Mouse (Mus musculus) bone marrow, adult 2 months (tissue): ENCODE data around the gene Arhgef10l. TPM values are rescaled to one million over a fixed set of nuclear protein-coding genes. Genes with fewer than 3 reads are reported as not detected.

ENCODE experiments used
- H3K27ac ChIP-seq: fragments of 200-500 bp; 2 replicates; pipeline ENCODE4 v1.5.1; 2012; ENCODE audit warnings: low read depth, mild to moderate bottlenecking, control low read depth, inconsistent platforms, low read length; ENCODE audit not compliant: control insufficient read depth, poor library complexity, insufficient read depth
- H3K4me1 ChIP-seq: fragments of 200-500 bp; 2 replicates; pipeline ENCODE4 v1.6.1; 2011; ENCODE audit warnings: low read length; ENCODE audit not compliant: control insufficient read depth, insufficient read depth
- H3K4me3 ChIP-seq: fragments of 200-500 bp; replicated peaks from 2 replicates; pipeline ENCODE3; 2011; ENCODE audit warnings: mild to moderate bottlenecking, low read depth, low read length, control low read depth; ENCODE audit not compliant: control insufficient read depth
- CTCF ChIP-seq: fragments of 200-500 bp; IDR thresholded peaks from 2 replicates; pipeline ENCODE4 v1.5.1; 2011; ENCODE audit warnings: low read length, control low read depth; ENCODE audit not compliant: control insufficient read depth, insufficient read depth
- POLR2A ChIP-seq: fragments of 200-500 bp; IDR thresholded peaks from 2 replicates; pipeline ENCODE4 v1.6.1; 2011; ENCODE audit warnings: low read depth, mild to moderate bottlenecking, control low read depth, low read length, borderline replicate concordance; ENCODE audit not compliant: control insufficient read depth
- WGBS: fragments of 180-500 bp; shearing (Covaris S2); methylation state at CpG from one replicate; pipeline ENCODE4 v1.1.7; 2018; 5-methylcytosine and 5-hydroxymethylcytosine counted together
- polyA plus RNA-seq: library from polyadenylated mRNA; stranded (reverse); fragments of >200 nt; gene quantifications from 2 replicates; pipeline ENCODE4 v1.2.4, GENCODE M21; 2011; ENCODE audit warnings: low replicate concordance; ENCODE audit not compliant: missing spikeins, insufficient read depth, insufficient read length

The Arhgef10l gene
- polyA plus RNA-seq, 1 experiment, result 11.0 TPM

DNA sequence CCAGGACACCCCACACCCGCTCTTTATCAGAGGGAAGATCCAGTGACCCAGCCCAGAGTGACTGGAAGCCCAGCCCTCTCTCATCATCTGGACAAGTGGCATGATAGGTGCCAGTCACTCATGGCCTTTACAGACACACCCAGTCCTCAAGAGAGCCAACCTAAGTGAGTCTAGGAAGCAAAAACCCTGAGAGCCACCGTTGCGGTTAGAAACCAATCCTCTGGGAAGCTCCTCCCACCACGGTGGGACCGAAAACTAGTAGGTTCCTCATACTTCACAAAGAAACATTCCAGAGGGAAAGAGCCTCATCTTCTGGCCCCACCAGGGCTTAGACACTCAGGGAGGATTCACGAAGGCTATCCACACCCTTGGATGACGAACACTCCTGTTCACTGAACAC is 50.0 kb downstream of the Arhgef10l start:
- H3K4me3 ChIP-seq, result no peak overlapping the region
- no peak overlapping the region for H3K27ac ChIP-seq
- no peaks in the 10 kb centered on the region; the same call in 1 of the 2 replicates for H3K4me1 ChIP-seq
- whole genome bisulfite sequencing, result 45% methylated on average over 7 of the region's 7 CpGs
- no peak for TF ChIP-seq CTCF
- TF ChIP-seq POLR2A, result no peak

- no peak overlapping the region for H3K4me3 ChIP-seq
- WGBS, result 87% methylated on average over 5 of the region's 5 CpGs
- TF ChIP-seq CTCF (no peak), POLR2A (no peak)
These were observed 51.3 kb downstream of the Arhgef10l start for GRCm38 (mm10) chr4:140614553-140614952.

DNA sequence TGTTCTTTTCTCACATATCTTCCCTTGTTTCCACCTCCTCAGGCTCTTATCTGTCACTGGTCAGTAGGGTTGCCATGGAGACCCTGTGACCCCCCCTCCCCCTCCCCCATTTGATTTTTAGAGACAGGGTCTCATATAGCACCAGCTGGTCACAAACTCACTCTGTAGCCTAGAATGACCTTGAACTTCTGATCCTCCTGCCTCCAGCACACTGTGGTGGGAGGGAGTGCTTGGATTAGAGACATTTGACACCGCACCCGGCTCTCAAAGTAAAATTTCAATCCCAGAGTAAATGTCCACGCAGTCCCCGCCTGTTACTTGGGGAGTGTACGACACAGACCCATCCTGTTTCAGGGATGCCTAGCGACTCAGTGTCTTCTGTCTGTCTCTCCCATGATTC is 51.7 kb downstream of the Arhgef10l start:
- TF ChIP-seq CTCF, result no peak
- no peak for TF ChIP-seq POLR2A
- Histone ChIP-seq H3K4me1 (no peaks in the 10 kb centered on the region; the same call in 1 of the 2 replicates), H3K27ac (no peak overlapping the region), H3K4me3 (no peak overlapping the region)
- 92% methylated on average over 6 of the region's 6 CpGs for WGBS

More at GRCm38 (mm10) chr4:140614553-140614952, 51.3 kb downstream of the Arhgef10l start:
- no peak overlapping the region for H3K27ac ChIP-seq
- H3K4me1 ChIP-seq, result no peaks in the 10 kb centered on the region; the same call in 1 of the 2 replicates

DNA sequence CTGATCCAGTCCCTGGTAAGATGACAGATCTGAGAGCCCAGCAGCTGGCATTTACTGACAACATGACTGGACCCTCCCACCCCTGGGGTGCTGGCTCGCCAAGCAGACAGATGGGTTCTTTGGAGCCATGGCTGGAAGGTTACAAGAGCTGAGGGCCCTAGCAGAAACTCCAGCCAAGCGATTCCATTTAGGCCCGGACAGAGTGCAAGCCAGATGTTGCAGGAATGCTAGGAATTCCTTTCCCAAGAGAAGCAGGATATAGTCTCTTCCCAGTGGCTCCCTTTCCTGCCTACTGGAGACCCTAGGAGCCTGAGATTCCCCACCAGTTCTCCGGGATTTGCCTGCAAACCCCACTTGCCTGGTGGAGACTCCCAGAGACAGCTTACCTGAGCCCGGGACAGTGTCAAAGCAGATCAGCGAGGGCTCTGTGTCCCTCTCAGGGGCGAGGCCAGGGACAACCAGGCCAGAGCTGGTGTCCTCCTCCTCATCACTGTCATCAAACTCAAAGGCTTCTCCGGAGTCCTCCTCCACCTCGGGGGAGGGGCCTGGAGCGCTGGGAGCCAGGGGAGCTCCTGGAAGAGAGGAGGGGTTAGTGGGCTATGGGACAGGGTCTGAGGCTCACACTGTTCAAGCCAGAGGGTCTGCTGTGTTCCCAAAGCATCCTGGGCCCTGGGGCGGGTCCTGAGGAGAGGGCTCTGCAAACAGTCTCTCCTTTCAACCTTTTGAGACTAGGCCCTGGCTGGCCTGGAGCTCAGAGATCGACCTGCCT is 54.8 kb downstream of the Arhgef10l start:
- no peak overlapping the region for H3K27ac ChIP-seq
- WGBS, result 74% methylated on average over 12 of the region's 12 CpGs
- TF ChIP-seq POLR2A, result no peak
- TF ChIP-seq CTCF, result no peak
- no peak overlapping the region for H3K4me3 ChIP-seq
- no peaks in the 10 kb centered on the region for H3K4me1 ChIP-seq

DNA sequence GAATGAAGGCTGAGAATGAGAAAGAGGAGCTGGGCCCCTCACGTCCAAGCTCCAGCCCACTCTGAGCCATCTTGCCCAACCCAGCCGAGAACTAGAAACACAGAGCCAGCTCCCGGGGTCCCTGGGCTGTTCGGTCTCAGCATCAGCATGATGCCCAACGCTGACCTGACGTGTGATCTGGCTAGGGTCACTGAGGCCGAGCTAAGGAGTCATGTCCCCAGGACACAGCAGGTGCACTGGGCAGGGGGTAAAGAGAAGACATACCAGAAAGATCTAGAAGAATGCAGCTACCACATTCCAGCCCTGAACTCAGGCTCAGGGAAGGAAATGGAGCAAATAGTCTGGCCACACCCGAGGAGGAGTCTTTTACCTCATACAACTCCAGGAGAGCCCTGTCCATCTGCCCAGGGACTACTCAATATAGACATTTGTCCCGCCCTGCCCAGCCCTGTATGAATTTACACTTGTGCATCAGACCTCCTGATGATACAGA is 57.5 kb downstream of the Arhgef10l start:
- no peak overlapping the region for H3K4me3 ChIP-seq
- no peaks in the 10 kb centered on the region for H3K4me1 ChIP-seq
- WGBS, result 81% methylated on average over 9 of the region's 9 CpGs
- H3K27ac ChIP-seq, result no peak overlapping the region
- TF ChIP-seq POLR2A, result no peak
- TF ChIP-seq CTCF, result no peak

GRCm38 (mm10) chr4:140606779-140607178 is 59.0 kb downstream of the Arhgef10l start:
- WGBS, result 74% methylated on average over 7 of the region's 7 CpGs
- no peak overlapping the region for H3K4me3 ChIP-seq
- H3K27ac ChIP-seq, result no peak overlapping the region
- H3K4me1 ChIP-seq, result no peaks in the 10 kb centered on the region
- TF ChIP-seq POLR2A, result no peak
- no peak for TF ChIP-seq CTCF

DNA sequence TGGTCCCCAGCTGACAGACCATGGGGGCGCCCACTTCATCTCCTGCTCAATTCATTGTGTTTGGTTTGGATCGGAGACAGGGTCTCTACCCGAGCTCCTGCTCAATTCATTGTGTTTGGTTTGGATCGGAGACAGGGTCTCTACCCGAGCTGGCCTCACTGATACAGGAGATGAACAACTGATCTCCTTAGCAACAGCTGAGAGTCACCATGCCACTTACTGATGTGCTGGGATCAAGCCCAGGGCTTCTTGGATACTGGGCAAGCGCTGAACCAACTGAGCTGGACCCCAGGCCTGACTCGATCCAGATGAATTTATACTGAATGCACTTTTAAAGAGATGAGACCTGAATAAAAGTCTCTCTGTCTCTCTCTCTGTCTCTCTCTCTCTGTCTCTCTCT is 59.6 kb downstream of the Arhgef10l start:
- Histone ChIP-seq H3K4me1 (no peaks in the 10 kb centered on the region), H3K27ac (no peak overlapping the region), H3K4me3 (no peak overlapping the region)
- TF ChIP-seq POLR2A (no peak), CTCF (no peak)
- 88% methylated on average over 7 of the region's 7 CpGs for WGBS

- Histone ChIP-seq H3K4me3 (no peak overlapping the region), H3K27ac (no peak overlapping the region), H3K4me1 (no peaks in the 10 kb centered on the region)
- TF ChIP-seq CTCF (no peak), POLR2A (no peak)
- 80% methylated on average over 7 of the region's 7 CpGs for WGBS
These were observed 60.0 kb downstream of the Arhgef10l start for GRCm38 (mm10) chr4:140605790-140606189.

- Histone ChIP-seq H3K27ac (no peak overlapping the region), H3K4me3 (no peak overlapping the region), H3K4me1 (no peaks in the 10 kb centered on the region)
- TF ChIP-seq CTCF (no peak), POLR2A (no peak)
- 84% methylated on average over 6 of the region's 6 CpGs for WGBS
These were observed 60.6 kb downstream of the Arhgef10l start for GRCm38 (mm10) chr4:140605247-140605646.
